Mouse (Mus musculus) C2C12 (cell line): ENCODE data around the gene Glt6d1.

Experiments used
- CTCF ChIP-seq: IDR thresholded peaks from one replicate; pipeline ENCODE4 v1.5.1; 2011; ENCODE audit not compliant: control insufficient read depth, insufficient read depth, insufficient read length
- MAX ChIP-seq: IDR thresholded peaks from one replicate; pipeline ENCODE4 v1.6.1; 2011; ENCODE audit warnings: mild to moderate bottlenecking, control low read depth
- MYOG ChIP-seq: IDR thresholded peaks from one replicate; pipeline ENCODE4 v1.6.1; 2011; ENCODE audit not compliant: control insufficient read depth, insufficient read length; ENCODE audit errors: extremely low read depth
- USF1 ChIP-seq: IDR thresholded peaks from one replicate; pipeline ENCODE4 v1.6.1; 2011; ENCODE audit warnings: low read depth, mild to moderate bottlenecking, control low read depth, moderate library complexity

DNA sequence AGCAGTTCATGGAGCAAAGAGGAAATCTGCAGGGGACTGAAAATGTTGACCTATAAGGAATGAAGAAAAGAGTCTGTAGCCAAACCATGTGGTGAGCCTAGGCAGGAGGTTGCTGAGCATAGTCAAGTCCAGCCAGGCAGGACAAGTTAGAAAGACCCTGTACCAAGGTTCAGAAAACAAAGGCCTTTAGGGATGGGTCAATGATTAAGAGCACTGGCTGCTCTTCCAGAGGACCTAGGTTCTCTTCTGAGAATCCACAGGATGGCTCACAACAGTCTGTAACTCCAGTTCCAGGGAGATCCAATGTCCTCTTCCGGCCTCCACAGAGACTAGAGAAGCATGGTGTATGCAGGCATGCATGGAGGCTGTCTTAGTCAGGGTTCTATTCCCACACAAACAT, 61.4 kb downstream of the Glt6d1 start:
- TF ChIP-seq CTCF (no peak), USF1 (no peak), MAX (no peak), MYOG (no peak)
